Mouse (Mus musculus): Measurements from ENCODE around the gene Ptprm. TPM values are rescaled to one million over a fixed set of nuclear protein-coding genes. Genes with fewer than 3 reads are reported as not detected.

The Ptprm gene
- polyA plus RNA-seq, 1 experiment from 2014 or later: 1.0 TPM

DNA sequence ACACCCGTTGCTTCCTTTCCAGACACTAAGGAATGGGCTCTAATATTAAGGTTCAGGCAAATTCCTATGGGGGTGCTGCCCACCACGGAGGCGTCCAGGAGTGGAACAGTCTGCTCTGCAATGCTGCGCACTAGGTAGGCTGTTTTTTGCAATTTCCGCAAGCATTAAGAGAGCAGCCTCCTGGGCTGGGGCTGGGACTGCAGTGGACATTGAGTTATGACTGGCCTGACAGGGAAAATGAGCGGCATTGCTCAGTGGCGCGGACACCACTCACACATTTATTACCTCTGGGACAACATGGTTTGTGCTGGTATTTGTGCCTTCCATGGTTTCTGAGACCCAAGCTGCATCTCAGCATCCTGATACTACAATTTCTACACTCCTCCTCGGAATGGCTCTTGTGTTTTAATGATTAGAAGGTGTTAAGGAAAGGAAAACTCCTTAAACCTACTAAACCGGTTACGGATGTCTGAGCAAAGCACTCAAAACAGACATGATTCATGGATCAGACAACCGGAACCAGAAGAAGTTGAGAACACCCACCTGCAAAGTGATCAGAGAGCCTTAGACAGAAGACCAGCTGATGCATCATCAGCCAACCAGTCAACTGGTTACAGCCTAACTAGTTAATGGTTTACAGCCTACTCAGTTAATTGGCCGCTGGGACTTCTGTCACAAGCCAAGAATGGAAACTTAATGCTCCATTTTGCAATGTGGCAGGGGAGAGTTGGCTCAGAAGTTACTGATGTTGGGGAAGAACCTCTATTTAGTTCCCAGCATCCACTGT is 76.9 kb downstream of the Ptprm start:
- Histone ChIP-seq H3K27ac (no peak overlapping the region), H3K27me3 (no peaks in the 10 kb centered on the region), H3K9ac (no peak overlapping the region), H3K4me3 (replicated peaks) (no peak overlapping the region), H3K4me1 (replicated peaks) (no peaks in the 10 kb centered on the region), H3K9me3 (replicated peaks) (no peaks in the 10 kb centered on the region), H3K36me3 (no peaks in the 10 kb centered on the region), H3K4me2 (no peak overlapping the region)
- 72% methylated on average over 13 of the region's 13 CpGs for WGBS (ENCODE audit: insufficient replicate concordance)
- ATAC-seq (ENCODE audit: low read depth): no peak
- DNase-seq: no peak

DNA sequence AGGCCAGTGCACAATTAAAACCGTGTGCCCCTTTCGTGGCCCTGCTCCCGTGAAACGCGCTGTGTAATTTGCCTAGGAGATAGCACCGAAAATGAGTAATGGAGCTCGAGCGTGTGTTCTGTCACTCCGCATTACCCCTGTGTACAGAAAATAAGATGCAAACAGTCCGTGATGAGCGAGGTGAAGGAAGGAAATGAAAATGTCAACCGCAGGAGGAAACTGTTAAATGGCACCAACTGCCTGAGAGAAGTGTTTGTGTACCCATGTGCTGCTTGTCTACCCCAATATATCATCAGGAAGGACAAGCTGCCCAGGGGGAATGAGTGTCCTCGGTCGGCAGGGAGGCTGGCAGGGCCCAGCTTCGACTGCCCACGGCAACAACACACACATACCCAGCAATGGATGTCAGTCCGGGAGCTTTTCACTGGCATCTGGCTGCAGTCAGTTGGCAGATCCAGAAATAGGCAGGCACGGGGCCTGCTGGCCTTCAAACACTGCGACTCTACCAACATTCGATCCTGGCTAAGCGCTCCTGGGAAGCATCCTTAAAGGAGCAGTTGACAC is 79.6 kb downstream of the Ptprm start:
- no peak for ATAC-seq (ENCODE audit: low read depth)
- Histone ChIP-seq H3K27me3 (no peaks in the 10 kb centered on the region), H3K9ac (no peak overlapping the region), H3K27ac (no peak overlapping the region), H3K4me3 (replicated peaks) (no peak overlapping the region), H3K9me3 (replicated peaks) (no peaks in the 10 kb centered on the region), H3K36me3 (no peaks in the 10 kb centered on the region), H3K4me1 (replicated peaks) (no peaks in the 10 kb centered on the region), H3K4me2 (no peak overlapping the region)
- 50% methylated on average over 21 of the region's 21 CpGs for WGBS (ENCODE audit: insufficient replicate concordance)
- no peak for DNase-seq

DNA sequence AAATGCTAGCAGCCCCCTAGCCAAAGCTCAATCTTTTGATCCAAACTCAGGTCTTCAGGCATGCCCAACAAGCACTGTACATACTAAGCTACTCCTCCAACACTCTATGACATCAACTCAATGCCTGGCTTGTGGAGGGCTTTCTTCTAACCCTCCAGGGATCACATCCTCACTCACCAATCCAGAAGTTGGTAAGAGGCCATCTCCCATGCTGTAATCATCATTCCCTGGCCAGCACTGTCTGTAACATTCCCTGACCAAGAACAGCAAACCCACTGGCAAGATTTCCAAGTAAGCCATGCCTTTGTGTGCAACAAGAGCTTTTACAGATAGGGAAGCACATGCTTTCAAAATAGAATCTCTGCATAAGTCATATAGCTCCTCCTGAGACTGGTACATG is 81.3 kb downstream of the Ptprm start:
- Histone ChIP-seq H3K27me3 (no peaks in the 10 kb centered on the region), H3K9ac (no peak overlapping the region), H3K4me3 (replicated peaks) (no peak overlapping the region), H3K4me1 (replicated peaks) (no peaks in the 10 kb centered on the region), H3K27ac (no peak overlapping the region), H3K36me3 (no peaks in the 10 kb centered on the region), H3K4me2 (no peak overlapping the region), H3K9me3 (replicated peaks) (no peaks in the 10 kb centered on the region)
- DNase-seq: no peak
- no peak for ATAC-seq (ENCODE audit: low read depth)

GRCm38 (mm10) chr17:67268475-67269080 is 85.7 kb downstream of the Ptprm start:
- 70% methylated on average over 9 of the region's 9 CpGs for WGBS (ENCODE audit: insufficient replicate concordance)
- no peak for DNase-seq
- no peak overlapping the region for H3K4me3 ChIP-seq (replicated peaks)
- H3K27me3 ChIP-seq: no peaks in the 10 kb centered on the region
- no peaks in the 10 kb centered on the region for H3K36me3 ChIP-seq
- no peaks in the 10 kb centered on the region for H3K4me1 ChIP-seq (replicated peaks)
- 0 out of 2 replicates have a peak, but pooled peaks cover 6% of the 10 kb centered on the region for H3K9me3 ChIP-seq (replicated peaks)
- no peak overlapping the region for H3K27ac ChIP-seq
- H3K9ac ChIP-seq: no peak overlapping the region
- no peak for ATAC-seq (ENCODE audit: low read depth)
- H3K4me2 ChIP-seq: no peak overlapping the region

DNA sequence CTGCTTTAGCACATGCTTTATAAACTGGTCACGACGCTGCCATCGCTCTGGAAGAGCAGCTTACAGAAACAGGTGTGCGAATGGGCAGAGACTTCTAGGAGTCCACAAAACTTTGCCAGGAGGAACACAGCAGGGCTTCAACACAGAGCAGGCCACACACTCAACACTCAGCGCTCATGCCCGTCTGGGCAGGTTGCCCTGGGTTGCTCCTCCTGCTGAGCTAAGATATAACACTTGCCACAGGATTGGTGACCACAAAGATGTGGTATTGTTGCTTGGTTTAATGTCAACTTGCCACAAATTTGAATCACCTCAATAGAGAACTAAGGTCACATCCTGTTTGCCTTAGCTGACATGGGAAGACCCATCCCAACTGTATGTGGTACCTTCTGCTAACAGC is 88.0 kb downstream of the Ptprm start:
- Histone ChIP-seq H3K9me3 (replicated peaks) (0 out of 2 replicates have a peak, but pooled peaks cover 6% of the 10 kb centered on the region), H3K27me3 (no peaks in the 10 kb centered on the region), H3K4me2 (no peak overlapping the region), H3K4me1 (replicated peaks) (no peaks in the 10 kb centered on the region), H3K27ac (no peak overlapping the region), H3K9ac (no peak overlapping the region), H3K4me3 (replicated peaks) (no peak overlapping the region), H3K36me3 (no peaks in the 10 kb centered on the region)
- DNase-seq (no peak), ATAC-seq (ENCODE audit: low read depth) (no peak)
- 76% methylated on average over 6 of the region's 6 CpGs for WGBS (ENCODE audit: insufficient replicate concordance)

DNA sequence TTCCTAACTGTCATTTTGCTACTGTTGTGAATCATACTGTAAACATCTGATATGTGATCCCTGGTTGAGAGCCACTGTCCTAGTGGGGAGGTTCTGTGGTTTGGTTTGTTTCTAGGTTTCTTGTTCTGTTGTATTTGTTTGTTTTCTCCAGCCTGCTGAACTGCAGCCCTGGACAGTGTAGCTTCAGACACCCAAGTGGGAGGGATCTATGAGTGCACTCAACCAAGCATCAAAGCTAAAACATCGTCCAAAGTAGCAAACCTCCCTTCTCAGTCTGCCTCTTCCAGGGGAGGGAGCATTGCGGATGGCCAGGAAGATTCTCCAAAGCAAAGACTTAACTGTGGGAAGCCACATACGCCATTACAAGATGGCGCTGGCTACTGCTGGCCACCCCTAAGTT is 88.7 kb downstream of the Ptprm start:
- Histone ChIP-seq H3K4me3 (replicated peaks) (no peak overlapping the region), H3K36me3 (no peaks in the 10 kb centered on the region), H3K27me3 (no peaks in the 10 kb centered on the region), H3K27ac (no peak overlapping the region), H3K4me2 (no peak overlapping the region), H3K9me3 (replicated peaks) (0 out of 2 replicates have a peak, but pooled peaks cover 6% of the 10 kb centered on the region), H3K4me1 (replicated peaks) (no peaks in the 10 kb centered on the region), H3K9ac (no peak overlapping the region)
- WGBS (ENCODE audit: insufficient replicate concordance): 79% methylated on average over 4 of the region's 4 CpGs
- no peak for ATAC-seq (ENCODE audit: low read depth)
- no peak for DNase-seq

GRCm38 (mm10) chr17:67264716-67265115 is 89.5 kb downstream of the Ptprm start:
- Histone ChIP-seq H3K4me1 (replicated peaks) (no peaks in the 10 kb centered on the region), H3K9ac (no peak overlapping the region), H3K4me2 (no peak overlapping the region), H3K36me3 (no peaks in the 10 kb centered on the region), H3K9me3 (replicated peaks) (0 out of 2 replicates have a peak, but pooled peaks cover 6% of the 10 kb centered on the region), H3K27me3 (no peaks in the 10 kb centered on the region), H3K4me3 (replicated peaks) (no peak overlapping the region), H3K27ac (no peak overlapping the region)
- DNase-seq: no peak
- ATAC-seq (ENCODE audit: low read depth): no peak
- WGBS (ENCODE audit: insufficient replicate concordance): 69% methylated on average over 6 of the region's 6 CpGs

DNA sequence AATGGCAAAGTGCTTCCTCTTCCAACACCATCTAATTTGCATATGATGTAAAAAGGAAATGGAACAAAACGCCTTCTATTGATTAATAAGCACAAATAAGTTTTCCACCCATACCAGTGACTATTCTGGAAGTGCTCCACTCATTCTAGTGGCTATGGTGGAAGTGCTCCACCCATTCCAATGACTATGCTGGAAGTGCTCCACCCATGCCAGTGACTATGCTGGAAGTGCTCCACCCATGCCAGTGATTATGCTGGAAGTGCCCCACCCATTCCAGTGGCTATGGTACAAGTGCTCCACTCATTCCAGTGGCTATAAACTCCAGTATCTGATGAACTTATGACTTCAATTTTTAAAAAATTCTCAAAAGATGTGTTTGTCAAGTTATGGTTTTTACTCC is 91.2 kb downstream of the Ptprm start:
- H3K9ac ChIP-seq: no peak overlapping the region
- no peaks in the 10 kb centered on the region for H3K4me1 ChIP-seq (replicated peaks)
- no peaks in the 10 kb centered on the region for H3K36me3 ChIP-seq
- H3K27me3 ChIP-seq: no peaks in the 10 kb centered on the region
- H3K4me2 ChIP-seq: no peak overlapping the region
- ATAC-seq (ENCODE audit: low read depth) (no peak), DNase-seq (no peak)
- 0 out of 2 replicates have a peak, but pooled peaks cover 6% of the 10 kb centered on the region for H3K9me3 ChIP-seq (replicated peaks)
- WGBS (ENCODE audit: insufficient replicate concordance): 46% methylated on average over 1 of the region's 1 CpGs
- no peak overlapping the region for H3K4me3 ChIP-seq (replicated peaks)
- no peak overlapping the region for H3K27ac ChIP-seq

- no peaks in the 10 kb centered on the region for H3K4me1 ChIP-seq (replicated peaks)
- WGBS (ENCODE audit: insufficient replicate concordance): 58% methylated on average over 4 of the region's 4 CpGs
- H3K4me3 ChIP-seq (replicated peaks): no peak overlapping the region
- no peak overlapping the region for H3K4me2 ChIP-seq
- ATAC-seq (ENCODE audit: low read depth): no peak
- no peaks in the 10 kb centered on the region for H3K27me3 ChIP-seq
- no peaks in the 10 kb centered on the region for H3K36me3 ChIP-seq
- DNase-seq: no peak
- H3K9ac ChIP-seq: no peak overlapping the region
- H3K27ac ChIP-seq: no peak overlapping the region
- no peaks in the 10 kb centered on the region for H3K9me3 ChIP-seq (replicated peaks)
Observed at GRCm38 (mm10) chr17:67260016-67260415, 94.2 kb downstream of the Ptprm start.

GRCm38 (mm10) chr17:67257780-67258179 is 96.5 kb downstream of the Ptprm start:
- 66% methylated on average over 5 of the region's 5 CpGs for WGBS (ENCODE audit: insufficient replicate concordance)
- ATAC-seq (ENCODE audit: low read depth): no peak
- Histone ChIP-seq H3K4me3 (replicated peaks) (no peak overlapping the region), H3K9me3 (replicated peaks) (no peaks in the 10 kb centered on the region), H3K36me3 (no peaks in the 10 kb centered on the region), H3K9ac (no peak overlapping the region), H3K27ac (no peak overlapping the region), H3K27me3 (no peaks in the 10 kb centered on the region), H3K4me2 (no peak overlapping the region), H3K4me1 (replicated peaks) (no peaks in the 10 kb centered on the region)
- no peak for DNase-seq

- 62% methylated on average over 5 of the region's 6 CpGs for WGBS (ENCODE audit: insufficient replicate concordance)
- no peaks in the 10 kb centered on the region for H3K27me3 ChIP-seq
- DNase-seq: no peak
- H3K9ac ChIP-seq: no peak overlapping the region
- H3K4me1 ChIP-seq (replicated peaks): no peaks in the 10 kb centered on the region
- ATAC-seq (ENCODE audit: low read depth): no peak
- no peaks in the 10 kb centered on the region for H3K36me3 ChIP-seq
- H3K9me3 ChIP-seq (replicated peaks): no peaks in the 10 kb centered on the region
- H3K4me3 ChIP-seq (replicated peaks): no peak overlapping the region
- H3K4me2 ChIP-seq: no peak overlapping the region
- H3K27ac ChIP-seq: no peak overlapping the region
Observed at GRCm38 (mm10) chr17:67256171-67256570, 98.1 kb downstream of the Ptprm start.

- WGBS (ENCODE audit: insufficient replicate concordance): 73% methylated on average over 4 of the region's 4 CpGs
- Histone ChIP-seq H3K9me3 (replicated peaks) (no peaks in the 10 kb centered on the region), H3K27ac (no peak overlapping the region), H3K36me3 (no peaks in the 10 kb centered on the region), H3K4me3 (replicated peaks) (no peak overlapping the region), H3K27me3 (no peaks in the 10 kb centered on the region), H3K9ac (no peak overlapping the region), H3K4me1 (replicated peaks) (no peaks in the 10 kb centered on the region), H3K4me2 (no peak overlapping the region)
- no peak for ATAC-seq (ENCODE audit: low read depth)
- DNase-seq: no peak
Observed at GRCm38 (mm10) chr17:67253445-67253844, 100.8 kb downstream of the Ptprm start.
